Mouse (Mus musculus): ENCODE data around the gene Chid1. TPM values are rescaled to one million over a fixed set of nuclear protein-coding genes. Genes with fewer than 3 reads are reported as not detected.

The Chid1 gene
- 45.8 and 48.7 TPM in 2 replicates for polyA plus RNA-seq (2011; ENCODE audit: insufficient read length, low read depth, missing spikeins)

GRCm38 (mm10) chr7:141539556-141540311 is at the start of gene Chid1:
TSS of gene Chid1 (minus strand) at chr7:141539857.
- H3K4me1 ChIP-seq (ENCODE audit: control insufficient read depth, insufficient read depth, low read length) = peaks cover 11% of the 10 kb centered on the region
- peak within 1 kb of the TSS; percentile 87 for H3K4me3 ChIP-seq (ENCODE audit: insufficient read depth, low read length)
- TF ChIP-seq POLR2A (IDR thresholded peaks at IDR 0.05; ENCODE audit: low read depth, low read length) (peak; percentile 98), CTCF (IDR thresholded peaks at IDR 0.05; ENCODE audit: borderline replicate concordance, insufficient read depth, low read length) (no peak)
- peak within 1 kb of the TSS; percentile 93 for H3K27ac ChIP-seq (ENCODE audit: insufficient read depth, low read length)

- Histone ChIP-seq H3K27ac (ENCODE audit: insufficient read depth, low read length) (no peak overlapping the region), H3K4me1 (ENCODE audit: control insufficient read depth, insufficient read depth, low read length) (no peaks in the 10 kb centered on the region), H3K4me3 (ENCODE audit: insufficient read depth, low read length) (no peak overlapping the region)
- no peak for TF ChIP-seq CTCF (IDR thresholded peaks at IDR 0.05; ENCODE audit: borderline replicate concordance, insufficient read depth, low read length)
- TF ChIP-seq POLR2A (IDR thresholded peaks at IDR 0.05; ENCODE audit: low read depth, low read length) = no peak
Measured at GRCm38 (mm10) chr7:141588890-141589289, 49.2 kb upstream of the Chid1 start.

GRCm38 (mm10) chr7:141585881-141586280 is 46.2 kb upstream of the Chid1 start:
- H3K4me1 ChIP-seq (ENCODE audit: control insufficient read depth, insufficient read depth, low read length) = no peaks in the 10 kb centered on the region
- no peak overlapping the region for H3K4me3 ChIP-seq (ENCODE audit: insufficient read depth, low read length)
- no peak overlapping the region for H3K27ac ChIP-seq (ENCODE audit: insufficient read depth, low read length)
- TF ChIP-seq CTCF (IDR thresholded peaks at IDR 0.05; ENCODE audit: borderline replicate concordance, insufficient read depth, low read length) (no peak), POLR2A (IDR thresholded peaks at IDR 0.05; ENCODE audit: low read depth, low read length) (no peak)

GRCm38 (mm10) chr7:141585288-141585687 is 45.6 kb upstream of the Chid1 start:
- Histone ChIP-seq H3K4me1 (ENCODE audit: control insufficient read depth, insufficient read depth, low read length) (no peaks in the 10 kb centered on the region), H3K27ac (ENCODE audit: insufficient read depth, low read length) (no peak overlapping the region), H3K4me3 (ENCODE audit: insufficient read depth, low read length) (no peak overlapping the region)
- TF ChIP-seq POLR2A (IDR thresholded peaks at IDR 0.05; ENCODE audit: low read depth, low read length) (no peak), CTCF (IDR thresholded peaks at IDR 0.05; ENCODE audit: borderline replicate concordance, insufficient read depth, low read length) (no peak)

GRCm38 (mm10) chr7:141584048-141584841 is 44.6 kb upstream of the Chid1 start:
- 0 out of 2 replicates have a peak, but pooled peaks have one; percentile 3 for TF ChIP-seq CTCF (IDR thresholded peaks at IDR 0.05; ENCODE audit: borderline replicate concordance, insufficient read depth, low read length)
- TF ChIP-seq POLR2A (IDR thresholded peaks at IDR 0.05; ENCODE audit: low read depth, low read length) = no peak
- no peak overlapping the region for H3K4me3 ChIP-seq (ENCODE audit: insufficient read depth, low read length)
- no peaks in the 10 kb centered on the region for H3K4me1 ChIP-seq (ENCODE audit: control insufficient read depth, insufficient read depth, low read length)
- H3K27ac ChIP-seq (ENCODE audit: insufficient read depth, low read length) = no peak overlapping the region

GRCm38 (mm10) chr7:141581323-141581722 is 41.7 kb upstream of the Chid1 start:
- no peak for TF ChIP-seq POLR2A (IDR thresholded peaks at IDR 0.05; ENCODE audit: low read depth, low read length)
- TF ChIP-seq CTCF (IDR thresholded peaks at IDR 0.05; ENCODE audit: borderline replicate concordance, insufficient read depth, low read length) = no peak

GRCm38 (mm10) chr7:141578943-141579342 is 39.3 kb upstream of the Chid1 start:
- Histone ChIP-seq H3K4me1 (ENCODE audit: control insufficient read depth, insufficient read depth, low read length) (peaks cover 1% of the 10 kb centered on the region; the same call in 1 of the 2 replicates), H3K4me3 (ENCODE audit: insufficient read depth, low read length) (no peak overlapping the region), H3K27ac (ENCODE audit: insufficient read depth, low read length) (no peak overlapping the region)
- no peak for TF ChIP-seq CTCF (IDR thresholded peaks at IDR 0.05; ENCODE audit: borderline replicate concordance, insufficient read depth, low read length)
- no peak for TF ChIP-seq POLR2A (IDR thresholded peaks at IDR 0.05; ENCODE audit: low read depth, low read length)

More at GRCm38 (mm10) chr7:141581323-141581722, 41.7 kb upstream of the Chid1 start:
- no peak overlapping the region for H3K27ac ChIP-seq (ENCODE audit: insufficient read depth, low read length)
- peaks cover 1% of the 10 kb centered on the region; the same call in 1 of the 2 replicates for H3K4me1 ChIP-seq (ENCODE audit: control insufficient read depth, insufficient read depth, low read length)
- H3K4me3 ChIP-seq (ENCODE audit: insufficient read depth, low read length) = no peak overlapping the region

GRCm38 (mm10) chr7:141578511-141578910 is 38.9 kb upstream of the Chid1 start:
- peaks cover 1% of the 10 kb centered on the region; the same call in 1 of the 2 replicates for H3K4me1 ChIP-seq (ENCODE audit: control insufficient read depth, insufficient read depth, low read length)
- TF ChIP-seq POLR2A (IDR thresholded peaks at IDR 0.05; ENCODE audit: low read depth, low read length) (no peak), CTCF (IDR thresholded peaks at IDR 0.05; ENCODE audit: borderline replicate concordance, insufficient read depth, low read length) (no peak)
- no peak overlapping the region for H3K4me3 ChIP-seq (ENCODE audit: insufficient read depth, low read length)
- no peak overlapping the region for H3K27ac ChIP-seq (ENCODE audit: insufficient read depth, low read length)

GRCm38 (mm10) chr7:141577801-141578200 is 38.1 kb upstream of the Chid1 start:
- TF ChIP-seq POLR2A (IDR thresholded peaks at IDR 0.05; ENCODE audit: low read depth, low read length) (no peak), CTCF (IDR thresholded peaks at IDR 0.05; ENCODE audit: borderline replicate concordance, insufficient read depth, low read length) (no peak)
- Histone ChIP-seq H3K4me1 (ENCODE audit: control insufficient read depth, insufficient read depth, low read length) (peaks cover 1% of the 10 kb centered on the region; the same call in 1 of the 2 replicates), H3K27ac (ENCODE audit: insufficient read depth, low read length) (no peak overlapping the region), H3K4me3 (ENCODE audit: insufficient read depth, low read length) (no peak overlapping the region)

Measured in embryonic fibroblast, embryonic 13.5 days (primary cell).